Mouse (Mus musculus): ENCODE data around the gene Cd180. TPM values are rescaled to one million over a fixed set of nuclear protein-coding genes. Genes with fewer than 3 reads are reported as not detected.

Gene Cd180
- total RNA-seq, 2 experiments from 2014 or later: 0.93 to 3.2 TPM

DNA sequence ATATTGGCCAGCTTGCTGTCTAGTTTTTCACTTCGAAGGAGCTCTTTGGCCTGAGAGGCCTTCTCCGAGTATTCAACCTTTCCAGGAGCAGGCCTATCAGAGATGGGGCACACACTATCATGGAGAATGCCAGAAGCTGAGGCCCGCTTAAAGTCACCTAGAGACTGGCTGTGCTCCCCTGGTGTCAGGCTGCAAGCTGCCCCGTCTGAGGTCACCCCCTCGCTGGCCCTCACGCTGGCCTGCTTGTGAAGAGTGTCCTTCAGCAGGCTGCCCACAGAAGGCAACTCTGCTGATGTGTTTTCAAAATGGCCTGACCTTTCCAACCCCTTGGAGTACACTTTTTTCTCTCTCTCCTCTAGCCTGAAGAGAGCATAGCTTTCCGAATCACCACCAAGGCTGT, 44.5 kb downstream of the Cd180 start:
- no peak for DNase-seq (ENCODE audit: low spot score in 2 of 2)

- no peak for DNase-seq (ENCODE audit: low spot score in 2 of 2)
Measured at GRCm38 (mm10) chr13:102739720-102740535, 46.6 kb downstream of the Cd180 start.

DNA sequence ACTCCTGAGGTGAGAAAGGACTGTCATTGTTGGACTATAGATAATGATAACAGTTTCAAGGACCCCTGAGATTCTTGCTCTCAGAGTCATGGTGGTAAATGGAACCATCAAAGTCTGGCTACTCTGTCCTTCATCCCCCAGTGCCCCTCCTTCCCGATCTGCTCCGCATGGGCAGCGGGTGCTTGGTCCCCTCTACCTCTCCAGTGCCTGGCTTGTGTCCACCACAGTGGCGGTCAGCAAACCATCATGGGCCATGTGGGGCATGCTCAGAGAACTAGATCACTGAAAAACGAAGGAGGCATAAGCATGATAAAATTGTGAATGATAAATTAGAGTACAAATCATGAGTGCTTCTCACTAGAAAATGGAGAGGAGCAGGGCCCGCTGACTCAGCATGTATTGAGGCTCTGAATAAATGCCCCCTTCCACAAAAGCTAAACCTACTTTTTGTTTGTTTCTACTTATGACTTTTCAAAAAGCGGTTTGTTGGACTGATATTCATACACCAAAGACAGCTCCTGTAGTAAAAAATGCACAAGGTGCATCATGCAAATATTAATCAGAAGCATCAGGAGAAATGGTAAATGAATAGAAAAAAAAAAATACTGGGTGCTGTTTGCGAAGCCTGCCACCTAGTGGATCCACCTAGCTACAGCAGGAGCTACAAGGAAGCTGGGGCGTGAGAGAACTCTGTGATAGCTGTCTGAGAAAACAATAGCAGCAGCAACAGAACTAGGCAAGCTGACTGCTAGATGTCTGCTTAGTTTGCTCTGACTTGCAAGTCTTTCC, 51.3 kb downstream of the Cd180 start:
- peak in 1 of 2 experiments; percentile 41 for DNase-seq (ENCODE audit: low spot score in 2 of 2)

DNA sequence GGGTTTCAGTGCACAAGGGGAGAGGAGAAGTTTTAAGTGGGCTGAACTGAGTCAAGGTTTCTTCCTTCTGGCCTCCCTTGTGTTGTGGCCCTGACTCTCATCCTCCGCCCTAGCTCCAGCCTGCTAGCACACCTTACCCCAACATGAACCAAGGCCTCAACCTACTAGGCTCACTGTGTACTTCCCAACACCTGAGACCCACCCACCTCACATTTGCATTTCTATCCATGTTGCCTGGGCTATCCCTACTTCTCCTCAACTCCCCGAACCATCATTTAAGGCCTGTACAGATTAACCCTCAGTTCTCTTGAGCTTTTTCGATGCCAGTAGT, 51.9 kb downstream of the Cd180 start:
- no peak for DNase-seq (ENCODE audit: low spot score in 2 of 2)

- no peak for DNase-seq (ENCODE audit: low spot score in 2 of 2)
Measured at GRCm38 (mm10) chr13:102745626-102746342, 52.4 kb downstream of the Cd180 start.

DNA sequence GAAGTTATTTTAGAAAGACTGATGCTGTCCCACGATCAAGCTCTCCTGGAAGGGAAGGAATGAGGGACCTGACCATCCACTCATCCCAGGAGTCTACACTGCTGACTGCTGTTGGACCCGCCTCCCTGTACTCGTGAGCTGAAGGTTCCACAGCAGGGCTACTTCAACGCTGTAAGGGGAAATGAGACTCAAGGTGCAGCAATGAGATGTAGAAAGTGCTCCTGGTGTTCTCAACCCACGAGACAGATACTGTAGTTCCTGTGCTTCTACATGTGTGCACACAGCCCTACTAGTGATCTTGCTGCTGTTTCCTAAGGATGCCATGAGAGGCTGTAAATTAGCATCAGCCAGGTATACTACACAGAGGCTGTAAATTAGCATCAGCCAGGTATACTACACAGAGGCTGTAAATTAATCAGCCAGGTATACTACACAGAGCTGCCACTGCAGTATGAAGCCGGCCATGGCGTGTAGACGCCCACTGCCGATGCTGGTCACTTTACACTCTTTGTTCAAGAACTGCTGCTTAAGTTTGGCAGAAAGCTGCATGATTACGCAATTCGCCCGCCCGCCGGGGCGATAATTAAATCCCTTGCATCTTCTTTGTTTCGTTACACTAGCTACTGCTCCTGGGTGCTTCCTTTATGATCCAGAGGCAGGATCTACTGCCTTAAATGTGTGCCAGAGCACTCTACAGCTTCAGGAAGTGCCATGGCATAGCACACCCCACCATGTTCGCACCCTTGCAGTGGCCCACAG, 53.6 kb downstream of the Cd180 start:
- DNase-seq (ENCODE audit: low spot score in 2 of 2): no peak

DNA sequence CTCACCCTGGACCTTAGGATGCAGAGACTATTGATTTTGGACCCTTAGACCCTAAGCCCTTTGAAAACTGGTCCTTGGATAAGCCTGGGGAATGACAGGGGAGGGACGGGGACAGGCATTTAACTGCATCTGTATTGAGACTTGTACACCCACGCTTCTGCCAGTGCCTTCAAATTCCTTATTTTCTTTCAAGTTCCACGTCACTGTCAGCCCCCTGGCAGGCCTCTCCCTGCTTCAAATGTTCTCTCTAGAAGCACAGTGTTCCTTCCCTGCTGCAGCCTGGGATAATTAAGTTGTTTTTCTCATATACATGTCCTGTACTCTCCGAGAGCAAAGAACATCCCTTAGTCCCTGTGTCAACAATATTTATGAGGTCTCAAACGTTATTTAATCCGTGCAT, 55.8 kb downstream of the Cd180 start:
- no peak for DNase-seq (ENCODE audit: low spot score in 2 of 2)

- no peak for DNase-seq (ENCODE audit: low spot score in 2 of 2)
Measured at GRCm38 (mm10) chr13:102749891-102750290, 56.5 kb downstream of the Cd180 start.

GRCm38 (mm10) chr13:102753714-102754556, 60.6 kb downstream of the Cd180 start:
- no peak for DNase-seq (ENCODE audit: low spot score in 2 of 2)

GRCm38 (mm10) chr13:102755124-102755523, 61.8 kb downstream of the Cd180 start:
- no peak for DNase-seq (ENCODE audit: low spot score in 2 of 2)

- peak in 1 of 2 experiments; percentile 53 for DNase-seq (ENCODE audit: low spot score in 2 of 2)
Measured at GRCm38 (mm10) chr13:102756071-102756470, 62.7 kb downstream of the Cd180 start.

DNA sequence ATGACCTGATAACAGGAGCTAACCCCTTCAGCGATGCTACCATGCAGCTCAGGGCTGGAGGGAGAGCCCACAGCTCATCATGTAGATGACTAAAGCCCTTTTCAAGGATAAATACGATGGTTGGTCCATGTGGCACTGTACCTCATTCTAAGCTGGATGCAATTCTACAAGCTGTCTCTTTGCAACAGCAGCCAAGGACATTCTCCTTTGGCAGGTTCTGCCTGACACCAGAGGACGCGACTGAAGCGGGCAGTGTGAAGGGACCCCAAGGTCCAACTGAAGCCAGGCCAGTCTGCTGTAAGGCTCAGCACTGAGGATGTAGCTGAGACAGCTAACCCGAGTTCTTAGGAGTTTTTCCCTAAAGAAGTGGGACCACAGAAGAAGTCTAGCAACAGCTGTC, 64.7 kb downstream of the Cd180 start:
- DNase-seq (ENCODE audit: low spot score in 2 of 2): no peak

DNA sequence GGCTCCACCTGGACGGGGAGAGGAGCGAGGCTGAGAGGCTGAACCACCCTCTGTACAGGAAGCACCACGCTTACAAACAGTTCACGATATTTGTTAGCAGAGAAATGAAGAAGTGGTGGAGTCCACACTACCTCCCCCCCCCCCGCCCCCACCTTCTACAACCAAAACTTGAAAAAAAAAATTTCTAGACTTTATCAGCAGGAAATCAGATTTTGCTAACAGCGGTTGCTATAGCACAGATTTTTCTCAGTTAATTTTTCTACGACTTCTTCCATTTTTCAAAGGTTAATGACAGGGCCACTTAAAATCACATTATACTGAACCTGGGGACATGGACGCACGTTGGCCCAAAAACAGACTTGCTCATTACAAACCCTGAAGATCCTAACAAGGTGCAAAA, 68.1 kb downstream of the Cd180 start:
- no peak for DNase-seq (ENCODE audit: low spot score in 2 of 2)

- no peak for DNase-seq (ENCODE audit: low spot score in 2 of 2)
Measured at GRCm38 (mm10) chr13:102762203-102762602, 68.8 kb downstream of the Cd180 start.

- no peak for DNase-seq (ENCODE audit: low spot score in 2 of 2)
Measured at GRCm38 (mm10) chr13:102764218-102764617, 70.9 kb downstream of the Cd180 start.

DNA sequence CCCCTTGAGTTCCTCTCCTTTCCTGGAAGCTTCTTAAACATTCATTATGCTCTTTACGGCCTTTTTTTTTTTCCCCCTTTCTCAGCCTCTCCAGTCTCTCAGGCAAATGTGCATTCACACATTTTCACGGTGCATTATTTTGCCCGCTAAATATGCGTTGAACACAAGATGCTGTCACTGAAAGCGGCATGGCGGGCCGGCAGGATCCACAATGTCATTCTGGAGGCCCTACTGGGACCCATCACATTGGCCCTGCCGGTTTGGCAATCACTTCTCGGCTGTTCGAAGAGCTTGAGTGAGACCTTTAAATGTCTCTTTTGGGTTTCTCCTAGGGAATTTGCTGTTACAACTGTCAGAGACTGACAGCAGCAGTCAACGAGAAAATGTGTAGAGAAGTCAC, 71.9 kb downstream of the Cd180 start:
- no peak for DNase-seq (ENCODE audit: low spot score in 2 of 2)

DNA sequence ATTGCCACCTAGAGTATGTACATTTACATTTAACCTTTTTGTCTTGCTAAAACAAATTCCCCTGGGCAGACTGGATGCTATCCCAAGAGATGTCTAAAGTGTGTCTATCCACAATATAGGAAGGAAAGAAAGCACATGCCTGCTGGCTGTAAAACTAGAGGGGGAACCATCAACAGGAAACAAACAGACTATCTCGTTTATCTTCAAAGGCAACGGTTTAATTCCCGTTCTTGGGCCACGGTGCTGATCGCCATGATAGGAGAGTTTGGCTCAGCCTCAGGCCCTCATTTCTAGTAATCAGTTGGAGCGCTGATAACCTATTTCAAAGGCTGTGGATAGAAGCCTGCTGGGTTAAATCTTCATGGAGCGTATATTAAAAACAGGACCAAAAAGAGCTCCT, 73.8 kb downstream of the Cd180 start:
- no peak for DNase-seq (ENCODE audit: low spot score in 2 of 2)

DNA sequence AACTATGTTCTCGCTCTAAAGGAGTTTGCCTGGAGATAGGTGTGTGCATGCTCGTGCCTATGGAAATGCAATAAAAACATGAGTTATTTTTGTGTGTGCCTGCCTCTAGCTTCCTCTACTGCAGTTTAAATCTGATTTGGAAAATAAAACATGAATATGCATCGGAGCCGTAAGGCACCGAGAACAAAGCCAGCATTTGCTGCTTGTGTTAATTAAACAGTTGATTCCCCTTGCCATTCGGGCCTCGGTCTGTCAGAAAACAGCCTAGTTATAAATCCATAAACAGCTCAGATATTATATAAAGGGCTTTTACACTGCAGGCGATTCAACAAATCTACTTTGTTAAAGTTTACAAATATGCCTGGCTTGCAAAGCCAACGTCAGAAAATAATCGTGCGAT, 75.2 kb downstream of the Cd180 start:
- DNase-seq (ENCODE audit: low spot score in 2 of 2): no peak

- no peak for DNase-seq (ENCODE audit: low spot score in 2 of 2)
Measured at GRCm38 (mm10) chr13:102770194-102770593, 76.8 kb downstream of the Cd180 start.

GRCm38 (mm10) chr13:102773169-102773568, 79.8 kb downstream of the Cd180 start:
- DNase-seq (ENCODE audit: low spot score in 2 of 2): no peak

Data from adrenal gland, adult 18-20 months (tissue).